Comparison of ENCODE assay signal across 8 mouse cellular contexts in the genomic region with DNA sequence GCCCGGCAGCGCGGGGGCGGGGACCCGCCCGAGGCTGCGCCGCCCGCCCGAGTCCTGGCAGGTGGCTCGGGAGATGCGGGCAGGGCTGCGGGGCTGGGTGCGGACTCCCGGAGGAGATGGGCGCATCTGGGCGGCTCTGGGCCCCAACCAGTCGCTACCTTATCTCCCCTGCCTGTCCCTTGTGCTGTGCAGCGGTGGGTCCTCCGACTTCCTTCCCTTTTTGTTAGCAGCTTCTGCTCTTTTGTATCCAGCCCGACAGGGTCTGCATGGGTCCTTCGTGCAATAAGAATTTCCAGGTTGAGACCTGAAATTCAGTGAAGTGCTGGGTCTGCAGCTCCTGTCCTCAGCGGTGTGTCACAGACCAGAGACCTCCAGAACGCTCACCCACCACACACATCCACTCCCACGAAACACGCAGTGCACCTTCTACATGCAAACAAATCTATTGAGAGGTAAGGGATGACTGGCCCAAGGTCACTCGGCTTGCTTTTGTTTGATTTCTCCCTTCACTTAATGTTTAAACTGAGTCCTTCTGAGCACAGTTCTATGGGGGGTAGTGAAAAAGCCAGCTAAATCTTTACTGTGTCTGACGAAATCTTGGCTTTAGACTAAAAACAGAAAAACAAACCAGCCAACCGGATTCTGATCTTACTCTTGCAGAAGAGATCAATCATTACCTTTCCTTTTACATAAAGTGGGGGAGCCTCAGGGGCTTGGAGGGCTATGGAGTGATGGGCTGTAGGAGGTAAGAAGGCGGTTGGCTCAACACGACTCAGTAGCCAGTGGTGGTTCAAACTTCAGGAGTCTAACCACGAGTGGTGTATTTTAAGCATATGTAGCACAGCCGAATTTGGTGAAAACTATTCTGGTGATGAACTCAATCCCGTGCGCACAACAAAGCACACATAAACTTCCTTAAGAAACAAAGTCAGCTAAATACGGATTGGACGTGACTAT. TPM values are rescaled to one million over a fixed set of nuclear protein-coding genes. Genes with fewer than 3 reads are reported as not detected.
DNase-seq lines count a peak whose midpoint lies in the region; ATAC-seq and TF ChIP-seq lines count a peak whose summit lies in the region.

No protein-coding gene starts in this region.

- intact Hi-C loops in heart, postnatal 36 days (cut with DNase I), result no loop called here

- H3K27ac ChIP-seq in heart, embryonic 10.5 days, result peak overlapping the region; percentile 94
- H3K27ac ChIP-seq in liver, adult 2 months (replicated peaks; ENCODE audit: insufficient read depth, low read depth, low read length), result no peak overlapping the region

- no peaks in the 10 kb centered on the region for H3K9me3 ChIP-seq in heart, embryonic 10.5 days

- peak overlapping the region; percentile 91 for H3K4me3 ChIP-seq in heart, embryonic 10.5 days
- H3K4me3 ChIP-seq in liver, adult 2 months (ENCODE audit: insufficient read depth, low read depth, low read length), result peak overlapping the region; percentile 51; the same call in 1 of the 2 replicates

- peaks cover 40% of the 10 kb centered on the region for H3K4me1 ChIP-seq in heart, embryonic 10.5 days
- H3K4me1 ChIP-seq in liver, adult 2 months (ENCODE audit: control insufficient read depth, insufficient read depth, low read length), result peaks cover 3% of the 10 kb centered on the region

- no peak overlapping the region for H3K9ac ChIP-seq in liver, adult 2 months (ENCODE audit: low read depth, low read length)

- no peak for TF ChIP-seq POLR2A in liver, adult 2 months (IDR thresholded peaks at IDR 0.05; ENCODE audit: extremely low read depth, insufficient read depth, low read length)

- peaks cover 7% of the 10 kb centered on the region; the same call in 1 of the 2 replicates for H3K36me3 ChIP-seq in heart, embryonic 10.5 days
- no peaks in the 10 kb centered on the region for H3K36me3 ChIP-seq in liver, adult 2 months (ENCODE audit: control insufficient read depth, insufficient read depth, low read length)

- H3K27me3 ChIP-seq in heart, embryonic 10.5 days (ENCODE audit: insufficient read depth, poor library complexity, severe bottlenecking), result peaks cover 20% of the 10 kb centered on the region
- 0 out of 2 replicates have a peak, but pooled peaks cover 5% of the 10 kb centered on the region for H3K27me3 ChIP-seq in liver, adult 2 months (ENCODE audit: control insufficient read depth, insufficient read depth, low read length)

- no peak for TF ChIP-seq CTCF in liver, adult 2 months (IDR thresholded peaks at IDR 0.05; ENCODE audit: low read depth, low read length)

- peak; percentile 56 to 63; a peak in 3 of 4 replicates for ATAC-seq in hematopoietic stem cell, adult 5-6 weeks (replicated peaks in 1 of 2; ENCODE audit: insufficient read depth in 1 of 2, low FRiP score in 2 of 2, low TSS enrichment in 1 of 2, low read depth in 1 of 2, poor library complexity in 2 of 2, severe bottlenecking in 2 of 2)

- WGBS in heart, embryonic 10.5 days, result 14% methylated on average over 36 of the region's 37 CpGs
- WGBS in liver, adult 2 months, result 8% methylated on average over 37 of the region's 37 CpGs

- H3K79me2 ChIP-seq in liver, adult 2 months (ENCODE audit: control insufficient read depth, insufficient read depth, low read length), result no peaks in the 10 kb centered on the region

- no peak for DNase-seq in heart, embryonic 10.5 days (ENCODE audit: low spot score)
- no peak for DNase-seq in heart, postnatal 36 days
- peak; percentile 8 for DNase-seq in urinary bladder, postnatal 36 days (ENCODE audit: low spot score in 2 of 2)
- DNase-seq in urinary bladder, postnatal 10 days (ENCODE audit: low spot score), result no peak
- no peak for DNase-seq in liver, adult 2 months (ENCODE audit: extremely low read depth, low read depth, low spot score)
- DNase-seq in right cerebral cortex, postnatal 14 days, result peak; percentile 50
- no peak for DNase-seq in adipocyte (ENCODE audit: low spot score)

RNA-seq across cellular contexts. Expression of gene Atp8a2, which starts 19.1 kb away (rescaled TPM):
- 6.9 and 8.0 TPM in 2 replicates for polyA plus RNA-seq in heart, embryonic 10.5 days (2016; fragmentation: Nextera tagmentation; extraction: Ambion mirVana)
- 1 to 10 TPM; 4.4 to 5.0 TPM for total RNA-seq in heart, postnatal 36 days (2021)
- total RNA-seq in hematopoietic stem cell, adult 5-6 weeks (2017), result 0.84 and 3.4 TPM in 2 replicates
- total RNA-seq in liver, adult 2 months (2014; rRNA removed), result 0.18 and 0.67 TPM in 2 replicates
- 0.02 TPM in 2 replicates for polyA plus RNA-seq in liver, adult 2 months (2012; rRNA removed)

Comparison
In these comparisons a context has a peak if more than half of its experiments do, and no peak if none do; other contexts are left out.
1. DNase-seq: peak in urinary bladder, postnatal 36 days (2 of 2) and right cerebral cortex, postnatal 14 days (single experiment); none in heart, embryonic 10.5 days (single experiment), heart, postnatal 36 days (0 of 2), urinary bladder, postnatal 10 days (single experiment), liver, adult 2 months (single experiment) and adipocyte (single experiment).